Mouse (Mus musculus) lung, embryonic 14.5 days (tissue): ENCODE data around the gene Tex14. TPM values are rescaled to one million over a fixed set of nuclear protein-coding genes. Genes with fewer than 3 reads are reported as not detected.
A peak's percentile ranks its signal among the peaks of the same experiment; 100 is the strongest.

ENCODE experiments used
- ATAC-seq: fragments of 200-750 bp; cut with Nextera tagmentation; 2 replicates; pipeline ENCODE4 v1.8.0; 2017; ENCODE audit warnings: mild to moderate bottlenecking, moderate TSS enrichment, moderate library complexity; ENCODE audit not compliant: insufficient read depth
- DNase-seq: peaks from one replicate; pipeline ENCODE4 v3.0.0-alpha.2; 2015
- H3K27ac ChIP-seq: fragments of 300-500 bp; sonication (generic); 2 replicates; pipeline ENCODE4 v1.5.1; 2014; ENCODE audit warnings: low read depth, mild to moderate bottlenecking, moderate library complexity
- H3K27me3 ChIP-seq: fragments of 300-500 bp; sonication (generic); 2 replicates; pipeline ENCODE4 v1.6.1; 2014; ENCODE audit warnings: low read length, control low read depth; ENCODE audit not compliant: insufficient read depth
- H3K36me3 ChIP-seq: fragments of 300-500 bp; sonication (generic); 2 replicates; pipeline ENCODE4 v1.6.1; 2014; ENCODE audit warnings: control low read depth; ENCODE audit not compliant: insufficient read depth
- H3K4me1 ChIP-seq: fragments of 300-500 bp; sonication (generic); 2 replicates; pipeline ENCODE4 v1.6.1; 2014; ENCODE audit warnings: antibody characterized with exemption, control low read depth; ENCODE audit not compliant: insufficient read depth
- H3K4me2 ChIP-seq: fragments of 300-500 bp; sonication (generic); 2 replicates; pipeline ENCODE4 v1.6.1; 2014; ENCODE audit warnings: mild to moderate bottlenecking
- H3K4me3 ChIP-seq: fragments of 300-500 bp; sonication (generic); 2 replicates; pipeline ENCODE4 v1.5.1; 2014; ENCODE audit warnings: low read depth, low read length
- H3K9ac ChIP-seq: fragments of 300-500 bp; sonication (generic); 2 replicates; pipeline ENCODE4 v1.6.1; 2014
- H3K9me3 ChIP-seq: fragments of 300-500 bp; sonication (generic); 2 replicates; pipeline ENCODE4 v1.6.1; 2016; ENCODE audit warnings: low read depth, low read length, control low read depth
- CTCF ChIP-seq: IDR thresholded peaks from 2 replicates; pipeline ENCODE4 v1.5.1; 2016; ENCODE audit warnings: antibody characterized with exemption, low read depth
- WGBS: fragments of 180-500 bp; shearing (Covaris S2); extraction: QIAGEN DNeasy Blood & Tissue Kit; methylation state at CpG from one replicate; pipeline ENCODE4 v1.1.7; 2014; 5-methylcytosine and 5-hydroxymethylcytosine counted together
- polyA plus RNA-seq: library from polyadenylated mRNA; unstranded; fragments of >200 nt; fragmentation: Nextera tagmentation; extraction: Ambion mirVana; gene quantifications from 2 replicates; pipeline ENCODE4 v1.2.1, GENCODE M21; 2014

Gene Tex14
- polyA plus RNA-seq: 0.21 and 0.72 TPM in 2 replicates

- no peaks in the 10 kb centered on the region; the same call in 1 of the 2 replicates for H3K4me1 ChIP-seq
- peak within 1 kb of the TSS; percentile 63 for H3K4me3 ChIP-seq
- peak; percentile 8 for DNase-seq
- peak within 1 kb of the TSS; percentile 75 for H3K4me2 ChIP-seq
- H3K27ac ChIP-seq: peak within 1 kb of the TSS; percentile 97
- H3K9me3 ChIP-seq: no peaks in the 10 kb centered on the region
- no peak for TF ChIP-seq CTCF
- ATAC-seq: peak; percentile 23
- no peaks in the 10 kb centered on the region for H3K36me3 ChIP-seq
- no peaks in the 10 kb centered on the region for H3K27me3 ChIP-seq
- 69% methylated on average over 27 of the region's 27 CpGs for WGBS
- peak within 1 kb of the TSS; percentile 83 for H3K9ac ChIP-seq
Observed at GRCm38 (mm10) chr11:87404876-87405275, at the start of gene Tex14, which contains the start of gene Rad51c. Gene Tex14 (plus strand): TSS chr11:87405065. Gene Rad51c (minus strand): TSS chr11:87404954.

- Histone ChIP-seq H3K36me3 (no peaks in the 10 kb centered on the region), H3K4me1 (no peaks in the 10 kb centered on the region; the same call in 1 of the 2 replicates), H3K27ac (no peak overlapping the region), H3K4me3 (peak overlapping the region; percentile 68), H3K27me3 (peaks cover 54% of the 10 kb centered on the region), H3K9me3 (no peaks in the 10 kb centered on the region), H3K9ac (peak overlapping the region; percentile 50), H3K4me2 (peak overlapping the region; percentile 97)
- no peak for TF ChIP-seq CTCF
- no peak for ATAC-seq
- WGBS: 8% methylated on average over 31 of the region's 31 CpGs
- DNase-seq: peak; percentile 4
Observed at GRCm38 (mm10) chr11:87357317-87358300, 47.3 kb upstream of the Tex14 start.

GRCm38 (mm10) chr11:87358331-87359261, 46.3 kb upstream of the Tex14 start, which contains the start of gene Ppm1e:
Gene Ppm1e (minus strand): TSS chr11:87359023.
- DNase-seq: peak; percentile 86
- ATAC-seq: peak; percentile 92
- H3K27ac ChIP-seq: no peak within 1 kb of the TSS
- peak within 1 kb of the TSS; percentile 97 for H3K4me2 ChIP-seq
- under 1% methylated on average over 96 of the region's 104 CpGs for WGBS
- no peak for TF ChIP-seq CTCF
- no peaks in the 10 kb centered on the region for H3K36me3 ChIP-seq
- H3K4me1 ChIP-seq: no peaks in the 10 kb centered on the region; the same call in 1 of the 2 replicates
- peak within 1 kb of the TSS; percentile 68 for H3K4me3 ChIP-seq
- no peaks in the 10 kb centered on the region for H3K9me3 ChIP-seq
- peaks cover 54% of the 10 kb centered on the region for H3K27me3 ChIP-seq
- H3K9ac ChIP-seq: peak within 1 kb of the TSS; percentile 50

DNA sequence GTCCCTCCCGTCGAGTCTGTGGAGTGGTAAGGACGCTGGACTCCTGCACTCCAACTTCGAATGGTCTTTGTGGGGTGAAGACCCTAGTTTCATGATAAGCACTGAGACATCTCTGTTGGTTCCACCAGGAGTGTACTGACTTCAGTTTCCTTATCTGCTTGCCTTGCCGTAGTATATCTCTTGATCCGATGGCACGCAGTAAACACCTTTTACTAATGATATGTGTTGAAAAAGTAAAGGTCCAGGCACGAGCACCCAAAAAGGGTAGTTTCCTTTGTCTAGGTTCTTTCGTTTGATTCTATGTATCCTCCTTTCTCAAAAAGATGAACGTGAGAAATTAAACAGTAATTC, 45.6 kb upstream of the Tex14 start:
- no peak for TF ChIP-seq CTCF
- no peak for DNase-seq
- no peaks in the 10 kb centered on the region for H3K36me3 ChIP-seq
- H3K9me3 ChIP-seq: no peaks in the 10 kb centered on the region
- H3K4me1 ChIP-seq: no peaks in the 10 kb centered on the region; the same call in 1 of the 2 replicates
- H3K4me3 ChIP-seq: peak overlapping the region; percentile 68
- 9% methylated on average over 10 of the region's 10 CpGs for WGBS
- peak; percentile 32; the same call in 1 of the 2 replicates for ATAC-seq
- peak overlapping the region; percentile 50 for H3K9ac ChIP-seq
- peak overlapping the region; percentile 97 for H3K4me2 ChIP-seq
- H3K27me3 ChIP-seq: peaks cover 54% of the 10 kb centered on the region
- H3K27ac ChIP-seq: no peak overlapping the region

GRCm38 (mm10) chr11:87365120-87365519, 39.7 kb upstream of the Tex14 start:
- Histone ChIP-seq H3K9me3 (no peaks in the 10 kb centered on the region), H3K27me3 (peaks cover 11% of the 10 kb centered on the region), H3K9ac (no peak overlapping the region), H3K4me2 (no peak overlapping the region), H3K4me3 (no peak overlapping the region), H3K27ac (no peak overlapping the region), H3K4me1 (no peaks in the 10 kb centered on the region), H3K36me3 (no peaks in the 10 kb centered on the region)
- no peak for DNase-seq
- TF ChIP-seq CTCF: no peak
- WGBS: 85% methylated on average over 5 of the region's 5 CpGs
- ATAC-seq: no peak

- H3K36me3 ChIP-seq: no peaks in the 10 kb centered on the region
- H3K4me1 ChIP-seq: no peaks in the 10 kb centered on the region
- no peak overlapping the region for H3K4me2 ChIP-seq
- TF ChIP-seq CTCF: no peak
- no peaks in the 10 kb centered on the region for H3K27me3 ChIP-seq
- WGBS: 80% methylated on average over 7 of the region's 7 CpGs
- H3K27ac ChIP-seq: no peak overlapping the region
- DNase-seq (no peak), ATAC-seq (no peak)
- H3K9ac ChIP-seq: no peak overlapping the region
- H3K9me3 ChIP-seq: no peaks in the 10 kb centered on the region
- H3K4me3 ChIP-seq: no peak overlapping the region
Observed at GRCm38 (mm10) chr11:87367061-87367460, 37.8 kb upstream of the Tex14 start.
